Mouse (Mus musculus) left cerebral cortex, postnatal 10 days (tissue): Measurements from ENCODE around the gene Gm21708. TPM values are rescaled to one million over a fixed set of nuclear protein-coding genes. Genes with fewer than 3 reads are reported as not detected.
"Not testable (repeated sequence)": the region's sequence is repeated elsewhere in the genome, so short reads cannot be mapped to it uniquely, and the experiment has no call there.

ENCODE experiments used
- DNase-seq, 2 experiments: peaks; one replicate each; pipeline ENCODE4 v3.0.0; 2021 to 2022; ENCODE audit warnings: low spot score in 2 of 2, mixed read lengths in 1 of 2; ENCODE audit errors: extremely low spot score in 1 of 2
- intact Hi-C: fragments of 180-260 bp; cut with DNase I; formaldehyde crosslinking; loops from one replicate; pipeline ENCODE4 v1.15.1; 2025
- total RNA-seq, 2 experiments: library from RNA; stranded (reverse); gene quantifications; 2 replicates each; pipeline ENCODE4 v1.2.3; 2021

Gene Gm21708
- not detected for total RNA-seq

GRCm38 (mm10) chrY:3410067-3410466, at the start of gene Gm21708, which contains the start of gene Gm21704:
Gm21708 (minus strand) TSS chrY:3410167.
Gm21704 (minus strand) TSS chrY:3410167.
- DNase-seq, intact Hi-C loops: not testable (repeated sequence)

Other genes with a start within 250 kb of the Gm21708 start
- not detected for gene Gm21677, start 103.7 kb downstream of the Gm21708 start, total RNA-seq
- gene Gm21693, start 64.8 kb downstream of the Gm21708 start, total RNA-seq = not detected
- not detected for gene Gm21704, start within 50 bp of the Gm21708 start, total RNA-seq